Mouse (Mus musculus) frontal cortex, adult (tissue): ENCODE data around the gene Lap3.
A peak's percentile ranks its signal among the peaks of the same experiment; 100 is the strongest.

ENCODE experiments used
- ATAC-seq: cut with Nextera tagmentation; 2 replicates; pipeline ENCODE4 v1.9.2; 2017; ENCODE audit warnings: mild to moderate bottlenecking, moderate library complexity, mixed read lengths; ENCODE audit not compliant: low TSS enrichment

Lap3 gene

DNA sequence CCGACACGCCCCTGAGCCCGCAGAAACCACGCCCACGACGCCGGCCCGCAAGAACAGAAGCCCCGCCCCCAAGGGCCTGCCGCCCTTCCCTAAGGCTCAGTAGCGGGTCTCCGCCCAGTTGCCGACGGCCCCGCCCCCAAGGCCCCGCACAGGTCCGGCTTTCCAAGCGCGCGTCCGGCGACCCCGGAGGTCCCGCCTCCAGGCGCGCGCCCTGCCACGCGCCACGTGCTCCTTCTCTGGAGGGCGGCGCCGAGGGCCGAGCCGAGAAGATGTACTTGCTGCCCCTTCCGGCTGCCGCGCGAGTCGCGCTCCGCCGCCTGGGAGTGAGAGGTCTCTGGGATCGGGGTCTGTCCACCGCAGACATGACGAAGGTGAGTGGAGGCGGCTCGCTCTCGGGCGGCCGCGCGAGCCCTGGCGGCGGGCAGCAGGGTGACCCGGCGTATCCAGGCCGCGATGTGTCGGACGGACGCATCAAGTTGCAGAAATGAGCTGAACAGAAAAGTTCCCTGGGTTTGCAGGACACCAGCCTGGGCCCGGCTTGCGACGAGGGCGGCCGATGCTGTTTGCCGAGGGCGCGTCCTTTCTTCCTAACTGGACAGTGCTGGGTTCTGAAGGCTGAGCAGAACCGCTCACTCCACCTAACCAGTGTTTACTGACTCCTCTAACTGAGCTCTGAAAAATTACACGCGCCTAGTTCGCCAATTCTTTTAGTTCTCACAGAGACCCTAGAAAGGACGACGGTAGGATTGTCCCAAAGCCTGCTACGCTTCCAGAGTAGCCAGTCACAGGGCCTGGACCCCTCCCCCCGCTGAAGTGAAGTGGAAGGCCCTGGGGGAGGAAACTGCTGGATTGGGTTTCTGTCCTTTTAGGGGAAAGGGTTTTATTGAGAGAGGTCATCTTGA, at the start of gene Lap3:
Gene Lap3, plus strand, starts transcription at position 184 of the 902 bp plus-strand sequence.
- ATAC-seq, result peak; percentile 89

DNA sequence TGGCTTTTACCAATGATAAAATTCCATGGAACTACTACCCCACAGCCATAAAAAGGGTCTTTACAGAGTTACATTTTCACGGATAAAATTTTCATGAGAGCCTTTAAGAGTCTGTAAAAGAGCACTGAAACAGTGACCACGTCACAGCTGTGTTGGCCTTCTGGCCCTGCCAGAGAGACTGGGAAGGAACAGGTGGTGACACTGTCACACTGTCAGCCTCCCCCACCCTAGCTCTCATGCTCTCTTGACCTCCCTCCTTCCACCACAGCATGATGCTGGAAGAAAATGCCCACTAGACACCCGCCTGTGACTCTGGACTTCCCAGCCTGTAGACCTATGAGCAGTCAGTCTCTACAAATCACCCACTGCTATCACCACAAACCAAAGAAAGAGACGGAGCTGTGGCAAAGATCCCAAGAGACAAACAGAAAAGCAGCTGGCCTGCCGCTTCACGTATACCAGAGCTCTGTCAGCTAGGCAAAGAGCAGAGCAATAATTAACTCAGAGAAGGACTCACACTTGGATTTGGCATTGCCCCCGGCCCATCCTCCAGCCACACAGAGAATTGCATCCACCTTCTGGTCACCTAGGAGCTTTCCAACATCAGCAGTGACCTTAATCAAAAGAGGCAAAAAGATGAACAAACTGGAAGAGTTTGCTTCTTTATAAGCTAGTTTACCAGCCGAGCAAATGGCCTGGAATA, 48.9 kb upstream of the Lap3 start:
- ATAC-seq, result no peak

- no peak for ATAC-seq
Measured at GRCm38 (mm10) chr5:45448676-45449075, 44.5 kb upstream of the Lap3 start.

- no peak for ATAC-seq
Measured at GRCm38 (mm10) chr5:45449206-45449605, 44.0 kb upstream of the Lap3 start.

DNA sequence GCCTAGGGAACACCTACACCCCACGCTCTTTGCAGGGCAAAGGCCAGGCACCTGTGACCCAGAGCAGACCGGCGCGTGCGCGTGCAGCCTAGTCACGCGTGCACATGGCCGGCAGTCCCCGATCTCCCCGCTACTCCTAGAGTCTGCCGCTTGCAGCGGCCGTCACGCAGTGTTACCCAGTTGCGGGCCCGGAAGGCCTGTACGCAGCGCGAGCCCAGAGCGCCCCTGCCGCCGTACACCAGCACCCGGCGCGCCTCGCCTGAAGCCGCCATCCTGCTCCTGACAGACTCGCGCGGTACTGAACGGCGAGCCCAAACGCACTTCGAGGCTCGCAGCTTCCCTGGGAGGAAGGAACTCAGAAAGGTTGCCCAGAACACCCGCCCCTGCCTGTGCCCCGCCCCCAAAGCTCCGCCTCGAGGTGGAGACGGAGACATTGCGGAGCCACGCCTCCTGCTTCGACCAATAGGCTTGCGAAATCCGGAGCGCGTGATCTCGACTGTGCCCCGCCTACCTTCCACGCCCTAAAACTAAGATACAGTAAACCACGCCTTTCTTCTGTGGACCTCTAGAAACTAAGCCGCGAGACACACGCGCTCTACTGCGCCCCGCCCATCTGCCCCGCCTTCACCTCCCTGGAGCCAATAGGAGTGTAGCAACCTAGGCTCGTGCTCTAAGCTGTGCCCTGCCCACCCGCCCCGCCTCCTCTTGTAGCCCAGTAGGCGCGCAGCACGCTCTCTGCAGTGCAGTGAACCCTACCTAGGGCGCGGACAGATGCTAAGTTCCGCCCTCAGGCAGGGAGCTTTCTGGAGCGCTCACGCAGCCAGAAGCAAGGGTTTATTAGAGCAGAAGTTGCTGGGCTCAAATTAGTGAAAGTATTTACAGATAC, 43.1 kb upstream of the Lap3 start, which contains the start of gene Qdpr:
Gene Qdpr, minus strand, starts transcription at position 406 of the 886 bp plus-strand sequence.
- peak; percentile 92 for ATAC-seq

DNA sequence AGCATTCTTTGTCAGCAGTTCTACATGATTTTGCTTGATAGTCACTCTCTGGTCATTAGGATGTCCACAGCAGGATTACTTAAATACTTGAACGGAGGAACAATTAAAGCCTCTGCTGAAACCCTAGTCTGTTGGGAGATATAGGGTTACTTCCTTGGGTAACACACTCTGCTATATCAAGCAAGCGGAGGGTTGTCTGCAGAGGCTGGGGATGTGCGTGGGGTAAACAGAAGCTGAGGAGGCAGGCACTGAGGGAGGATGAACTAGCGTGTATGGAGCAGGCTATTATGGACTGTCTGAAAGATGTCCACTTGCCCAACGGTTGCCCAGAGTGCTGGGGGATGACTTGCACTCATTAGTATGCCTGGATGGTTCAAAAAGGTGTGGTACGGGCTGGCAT, 39.7 kb upstream of the Lap3 start, which contains the start of gene Clrn2:
Gene Clrn2, plus strand, starts transcription at position 301 of the 400 bp plus-strand sequence.
- no peak for ATAC-seq

DNA sequence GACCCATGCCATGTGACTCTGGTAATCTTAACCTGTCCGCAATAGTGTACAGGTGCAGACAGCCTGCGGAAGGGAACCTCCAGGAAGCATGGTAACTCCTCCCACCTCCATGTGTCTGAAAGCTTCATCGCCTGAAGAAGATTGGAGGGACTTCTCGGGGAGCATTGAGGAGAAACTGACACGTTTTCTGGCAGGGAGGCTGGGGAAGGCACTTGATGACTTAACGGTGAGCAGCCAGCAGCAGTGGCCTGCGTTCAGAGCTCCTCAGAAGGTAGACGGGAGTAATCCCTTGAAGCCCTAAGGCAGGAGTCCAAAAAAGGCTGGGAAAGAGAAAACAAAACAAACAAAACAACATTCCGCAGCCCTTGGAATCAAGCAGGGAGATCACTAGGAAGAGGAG, 38.7 kb upstream of the Lap3 start:
- no peak for ATAC-seq

- ATAC-seq, result peak; percentile 50
Measured at GRCm38 (mm10) chr5:45472880-45473450, 20.2 kb upstream of the Lap3 start.

DNA sequence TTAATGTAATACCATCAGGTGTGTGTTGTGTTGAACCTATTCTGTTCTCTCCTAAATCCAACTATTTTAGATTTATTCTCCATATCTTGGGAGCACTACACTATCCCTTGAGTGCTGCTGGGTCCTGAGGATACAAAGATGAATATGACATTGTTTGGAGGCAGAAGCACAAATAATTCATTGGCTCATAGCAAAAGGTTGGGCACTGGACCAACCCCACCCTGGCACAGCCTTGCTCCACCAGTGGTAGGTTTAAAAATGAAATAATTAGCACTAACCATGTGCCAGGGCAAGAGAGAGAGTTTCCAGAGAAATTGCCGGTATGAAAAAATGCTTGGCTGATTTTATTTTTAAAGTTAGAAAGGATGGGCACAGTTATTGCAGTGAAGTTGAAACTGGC, 19.7 kb upstream of the Lap3 start:
- 0 out of 2 replicates have a peak, but pooled peaks have one; percentile 20 for ATAC-seq

GRCm38 (mm10) chr5:45474215-45474614, 19.0 kb upstream of the Lap3 start:
- ATAC-seq, result peak; percentile 58; the same call in 1 of the 2 replicates

DNA sequence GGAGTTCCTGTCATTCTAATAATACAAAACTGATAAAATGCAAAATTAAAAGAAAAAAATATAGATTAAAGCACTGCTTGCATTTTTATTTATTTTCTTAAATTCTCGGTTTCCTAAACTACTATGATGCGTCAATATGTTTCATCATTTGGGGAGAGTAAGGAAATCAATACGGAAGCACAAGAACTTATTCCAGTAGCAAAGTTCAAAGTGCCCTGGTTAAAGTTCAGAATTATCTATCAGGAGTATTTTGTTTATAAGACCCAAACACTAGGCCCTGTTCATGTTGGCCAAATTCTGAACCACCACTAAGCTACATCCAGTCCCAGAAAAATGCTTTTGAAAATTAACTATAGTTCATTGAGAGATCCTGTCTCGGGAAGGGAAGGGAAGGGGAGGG, 18.4 kb upstream of the Lap3 start:
- no peak for ATAC-seq

DNA sequence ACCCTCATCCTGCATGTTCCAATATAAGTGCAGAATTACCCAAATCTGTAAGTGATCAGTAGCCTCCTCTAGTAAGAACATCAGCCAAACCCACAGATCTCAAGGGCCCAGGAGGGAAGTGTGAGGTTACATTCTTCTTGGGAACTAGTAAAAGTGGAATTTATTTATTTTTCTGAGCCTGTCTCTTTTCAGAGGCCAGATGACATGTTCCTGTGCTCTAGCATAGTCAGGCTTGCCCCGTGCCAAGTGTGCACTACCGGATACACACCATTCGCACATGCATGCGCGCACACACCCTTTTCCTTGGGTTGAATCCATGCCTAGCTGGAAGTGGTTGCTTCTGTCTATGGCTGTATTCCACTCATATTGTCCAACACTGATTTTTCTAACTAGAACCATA, 17.4 kb upstream of the Lap3 start:
- no peak for ATAC-seq

- peak; percentile 56 for ATAC-seq
Measured at GRCm38 (mm10) chr5:45476288-45476687, 16.9 kb upstream of the Lap3 start.

GRCm38 (mm10) chr5:45477601-45478000, 15.6 kb upstream of the Lap3 start:
- peak; percentile 18 for ATAC-seq

DNA sequence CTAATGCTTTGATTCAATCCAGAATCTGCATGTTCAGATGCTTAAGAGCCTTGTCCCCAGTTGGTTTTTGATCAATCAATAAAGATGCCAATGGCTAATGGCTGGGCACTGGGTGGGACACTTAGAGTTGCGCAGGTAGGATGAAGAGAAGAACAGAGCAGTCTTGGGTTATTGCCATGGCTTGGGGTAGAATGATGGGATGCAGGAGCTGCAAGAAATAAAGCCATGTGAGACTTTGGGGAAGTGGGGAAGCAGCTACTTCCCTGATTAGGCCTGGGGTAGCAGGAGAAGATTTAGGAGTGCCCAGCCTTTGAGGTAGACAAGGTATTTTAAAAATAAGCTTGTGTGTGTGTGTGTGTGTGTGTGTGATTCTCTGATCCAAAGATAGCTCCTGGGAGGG, 13.1 kb upstream of the Lap3 start:
- no peak for ATAC-seq

GRCm38 (mm10) chr5:45481125-45481524, 12.0 kb upstream of the Lap3 start:
- no peak for ATAC-seq

DNA sequence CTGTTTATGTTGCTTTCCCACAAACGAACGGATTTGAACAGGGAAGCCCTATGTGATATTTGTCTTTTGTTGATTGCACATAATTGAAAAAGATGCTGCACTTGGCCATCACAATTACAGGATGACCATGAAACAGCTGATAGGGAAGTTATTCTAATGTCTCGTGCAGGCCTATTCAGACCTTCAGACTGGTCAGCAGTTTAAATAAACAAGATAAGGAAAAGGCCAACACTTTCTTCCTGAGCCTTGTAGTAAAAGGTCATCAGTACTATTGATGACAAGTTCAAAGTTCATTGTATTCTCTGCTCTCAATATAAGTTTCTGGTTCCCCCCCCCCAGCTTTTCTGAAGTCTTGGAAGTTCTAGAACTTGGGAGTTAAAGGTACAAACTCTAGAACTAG, 10.6 kb upstream of the Lap3 start:
- no peak for ATAC-seq

DNA sequence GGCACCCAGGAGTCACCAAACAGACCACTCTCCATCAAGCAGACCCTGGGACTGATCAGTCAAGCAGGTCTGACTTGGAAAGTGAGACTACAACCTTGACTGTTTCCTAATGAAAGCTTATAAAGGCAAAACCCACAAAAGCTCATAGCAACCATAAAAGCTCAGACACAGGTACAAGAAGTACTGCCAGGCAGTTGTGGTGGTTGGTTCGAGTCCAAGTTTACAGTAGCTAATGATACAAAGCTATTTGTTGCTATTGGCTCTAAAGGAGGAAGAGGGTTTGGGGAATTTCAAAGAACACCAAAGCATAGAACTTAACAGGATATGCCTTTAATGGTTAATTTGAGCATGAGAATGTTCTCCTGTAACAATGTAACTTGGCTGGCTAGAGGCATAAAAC, 9.5 kb upstream of the Lap3 start:
- no peak for ATAC-seq

GRCm38 (mm10) chr5:45491776-45492175, 1.4 kb upstream of the Lap3 start:
- ATAC-seq, result no peak

DNA sequence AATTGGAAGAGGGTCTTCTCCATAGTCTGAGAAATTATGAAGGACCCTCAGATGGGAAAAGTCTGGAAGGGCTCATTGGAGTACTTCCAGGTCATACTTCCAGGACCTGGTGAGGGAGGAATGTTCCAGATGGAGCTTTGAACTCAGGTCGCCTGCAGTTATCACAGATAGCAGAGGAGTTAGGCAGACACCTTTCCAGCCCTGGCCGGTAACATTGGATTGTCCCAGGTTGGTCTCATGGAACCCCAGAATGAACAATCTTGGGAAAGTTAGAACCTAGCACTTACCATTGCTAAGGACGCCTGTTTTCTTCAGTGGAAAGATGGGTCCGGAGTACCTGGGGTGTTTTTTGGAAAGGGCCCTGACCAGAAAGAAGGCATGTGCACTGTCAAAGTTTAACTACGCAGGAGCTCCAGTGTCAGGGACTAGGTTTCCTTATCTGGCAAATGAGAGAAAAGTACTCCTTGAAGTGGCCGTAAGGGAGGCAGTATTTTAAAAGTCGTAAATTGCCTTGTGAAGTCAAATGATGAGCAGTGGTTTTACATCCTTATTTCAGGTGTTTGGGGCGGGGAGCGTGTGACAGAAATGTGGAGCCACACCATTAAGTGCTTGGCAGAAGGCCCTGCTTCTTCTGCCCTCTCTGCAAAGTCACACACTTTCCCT, 1.1 kb downstream of the Lap3 start:
- ATAC-seq, result no peak

- no peak for ATAC-seq
Measured at GRCm38 (mm10) chr5:45495429-45495975, 2.3 kb downstream of the Lap3 start.
